Mouse (Mus musculus): Measurements from ENCODE around the gene Erp27.
A peak's percentile ranks its signal among the peaks of the same experiment; 100 is the strongest.
"Not testable (repeated sequence)": the region's sequence is repeated elsewhere in the genome, so short reads cannot be mapped to it uniquely, and the experiment has no call there.

The Erp27 gene

DNA sequence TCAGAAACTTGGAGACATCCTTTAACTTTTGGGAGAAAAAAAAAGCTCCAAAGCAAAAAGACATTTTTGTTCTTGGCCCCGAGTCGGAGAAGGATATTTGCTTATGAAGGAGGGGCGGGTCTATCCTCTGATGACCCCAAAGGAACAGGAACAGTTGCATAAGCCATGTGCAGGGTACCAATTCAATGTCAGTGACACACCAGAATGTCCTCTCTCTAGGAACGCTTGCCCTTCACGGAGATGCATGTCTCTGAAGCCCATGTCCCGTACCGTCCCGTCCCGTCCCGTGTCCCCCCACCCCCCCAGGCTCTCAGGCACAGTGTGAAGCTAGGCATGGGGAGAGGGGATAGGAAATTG lies 15.1 kb downstream of the Erp27 start:
- DNase-seq (ENCODE audit: low read depth) = no peak

- DNase-seq (ENCODE audit: low read depth) = no peak
Measured at GRCm38 (mm10) chr6:136906283-136906936, 15.6 kb downstream of the Erp27 start.

DNA sequence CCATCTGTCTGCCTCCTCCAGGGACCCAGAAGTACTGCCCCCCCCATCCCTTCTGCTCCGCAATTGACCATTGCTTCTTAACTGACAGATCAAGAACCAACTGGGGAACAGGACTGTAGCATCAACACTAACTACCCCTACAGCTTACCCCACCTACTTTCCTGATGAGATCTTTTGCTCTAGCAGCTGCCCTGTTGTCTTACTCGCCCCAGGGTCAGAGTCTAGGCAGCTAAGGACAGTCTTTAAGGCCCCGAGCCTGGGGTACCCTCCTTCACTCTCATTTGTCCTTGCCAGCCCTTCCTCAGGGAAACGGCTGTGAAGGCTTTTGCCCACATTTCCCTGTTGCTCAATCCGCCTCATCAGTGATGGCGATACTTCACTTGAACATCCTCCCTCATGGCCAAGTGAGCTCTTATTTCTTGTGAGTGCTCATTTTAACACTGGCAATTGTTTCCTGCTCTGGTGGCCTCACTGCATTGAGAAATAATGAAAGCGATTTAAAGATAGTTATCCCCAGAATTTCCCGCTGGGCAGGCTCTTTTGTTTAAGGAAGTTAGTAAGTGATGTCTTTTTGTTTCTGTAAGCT lies 18.0 kb downstream of the Erp27 start:
- no peak for DNase-seq (ENCODE audit: low read depth)

DNA sequence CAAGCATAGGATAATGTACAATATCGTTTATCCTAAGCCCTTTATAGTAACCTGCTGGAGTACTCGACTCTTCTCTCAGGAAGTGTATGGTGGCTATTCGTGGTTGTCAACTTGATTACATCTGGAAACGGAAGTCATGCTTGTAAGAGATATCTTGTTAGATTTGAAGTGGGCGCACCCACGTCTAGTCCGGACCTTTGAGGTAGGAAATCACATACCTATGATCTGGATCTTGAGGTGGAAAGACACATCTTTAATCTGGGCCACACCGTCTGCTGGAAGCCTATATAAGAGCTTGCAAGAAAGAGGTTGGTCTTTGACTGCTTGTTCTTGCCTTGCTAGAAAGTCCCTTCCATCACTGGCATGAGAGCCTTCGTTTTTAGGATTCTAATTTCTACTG lies 19.5 kb downstream of the Erp27 start:
- DNase-seq (ENCODE audit: low read depth) = no peak

DNA sequence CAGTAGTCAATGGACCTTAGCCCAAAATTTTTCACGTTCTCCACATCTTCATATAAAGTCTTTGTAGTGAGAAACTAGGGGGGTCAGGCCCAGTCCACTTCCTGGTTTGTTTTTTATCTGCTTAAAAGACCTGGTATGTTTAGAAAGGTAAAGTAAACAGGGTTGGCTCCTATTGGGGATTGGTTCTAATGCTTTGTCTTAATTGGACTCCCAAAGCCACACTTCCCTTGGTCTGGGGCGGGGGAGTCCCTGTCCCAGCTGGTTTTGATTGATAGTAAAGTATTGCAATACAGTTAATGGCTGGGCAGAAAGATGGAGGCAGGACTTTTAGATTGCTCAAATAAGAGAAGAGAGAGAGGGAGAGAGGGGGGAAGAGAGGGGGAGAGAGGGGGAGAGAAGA lies 21.0 kb downstream of the Erp27 start:
- no peak for DNase-seq (ENCODE audit: low read depth)

DNA sequence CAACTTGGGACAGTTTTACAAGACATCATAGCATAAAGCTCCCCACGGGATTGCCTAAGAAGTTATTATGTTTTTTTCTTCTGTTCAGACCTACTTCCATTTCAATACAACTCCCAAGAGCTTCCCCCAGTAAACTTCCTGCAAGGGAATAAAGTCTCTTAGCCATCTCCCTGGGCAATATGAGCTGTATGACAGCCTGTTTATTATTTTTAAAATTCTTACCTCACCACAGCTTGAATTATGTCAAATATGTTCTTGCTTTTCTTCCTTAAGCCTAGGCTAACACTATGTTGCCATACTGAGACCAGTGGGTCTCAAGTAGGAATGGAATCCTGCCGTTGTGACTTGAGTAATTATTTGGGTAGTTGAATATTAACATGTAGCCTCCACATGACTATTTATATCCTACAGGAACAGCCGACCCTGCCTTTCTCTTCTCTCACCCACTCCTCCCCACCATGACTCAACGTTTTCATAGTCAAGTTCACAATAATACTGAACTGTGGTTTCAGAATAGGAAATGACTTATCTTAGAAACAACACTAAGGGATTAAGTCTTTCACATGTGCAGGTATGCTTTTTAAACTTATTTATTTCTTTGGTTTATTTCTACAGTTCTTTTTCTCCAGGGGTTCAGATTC lies 21.5 kb downstream of the Erp27 start:
- DNase-seq (ENCODE audit: low read depth) = peak; percentile 82

GRCm38 (mm10) chr6:136898954-136899353 lies 23.0 kb downstream of the Erp27 start:
- no peak for DNase-seq (ENCODE audit: low read depth)

DNA sequence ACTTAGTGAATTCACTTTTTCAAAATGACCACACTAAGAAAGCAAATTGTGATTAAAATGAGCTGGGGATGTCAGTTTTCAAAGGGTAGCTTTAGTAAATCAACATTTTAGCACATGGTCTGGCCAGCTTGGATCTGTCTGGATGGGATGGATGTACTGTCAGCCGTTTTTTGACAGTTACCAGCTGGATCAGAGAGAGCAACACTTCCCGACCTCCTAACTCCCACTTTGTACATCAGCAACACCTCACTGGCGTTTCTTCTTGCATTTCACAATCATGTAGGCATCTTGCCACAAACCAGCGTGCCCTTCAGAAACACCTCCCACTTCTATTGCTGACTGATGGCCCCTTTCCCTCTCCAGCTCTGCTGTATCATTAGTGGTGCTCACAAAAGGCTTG lies 23.8 kb downstream of the Erp27 start:
- peak; percentile 89 for DNase-seq (ENCODE audit: low read depth)

DNA sequence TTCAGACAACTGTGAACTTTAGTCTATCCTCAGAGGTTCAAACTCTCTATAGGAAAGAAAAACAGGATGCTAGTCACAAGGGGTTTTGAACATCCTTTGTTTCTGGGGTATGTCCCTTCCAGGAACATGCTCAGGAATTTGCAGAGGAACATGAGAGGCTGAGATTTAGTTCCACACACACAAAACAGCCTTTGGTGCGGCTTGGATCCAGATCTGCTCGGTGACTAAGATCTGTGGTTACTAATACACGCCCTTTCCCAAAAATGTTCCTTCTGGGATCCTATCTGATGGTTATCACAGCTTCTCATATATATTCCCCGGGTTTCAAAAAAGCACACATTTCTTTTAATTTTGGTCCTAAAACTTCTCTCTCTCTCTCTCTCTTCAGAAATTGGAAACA lies 24.2 kb downstream of the Erp27 start:
- peak; percentile 91 for DNase-seq (ENCODE audit: low read depth)

- no peak for DNase-seq (ENCODE audit: low read depth)
Measured at GRCm38 (mm10) chr6:136894532-136895339, 27.2 kb downstream of the Erp27 start.

DNA sequence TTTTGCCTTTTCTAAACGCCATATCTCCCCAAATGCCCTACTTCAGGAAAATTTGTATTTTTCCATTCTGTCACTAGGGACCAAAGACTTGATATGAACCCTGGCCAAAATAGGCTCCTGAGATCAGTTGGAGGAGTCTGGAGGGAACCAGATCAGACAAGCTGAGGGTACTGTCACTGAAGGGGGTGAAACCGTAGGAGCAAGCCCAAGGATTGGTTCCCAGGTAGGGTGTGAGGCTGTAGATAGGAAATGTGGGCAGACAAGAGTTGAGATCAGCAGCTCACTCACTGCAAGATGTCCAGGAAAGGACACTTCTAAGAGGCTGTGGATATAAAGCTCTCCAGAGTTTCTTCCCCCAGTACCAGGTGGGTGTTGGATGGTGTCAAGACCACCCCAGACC lies 30.0 kb downstream of the Erp27 start:
- no peak for DNase-seq (ENCODE audit: low read depth)

GRCm38 (mm10) chr6:136889554-136889953 lies 32.4 kb downstream of the Erp27 start:
- DNase-seq (ENCODE audit: low read depth) = no peak

DNA sequence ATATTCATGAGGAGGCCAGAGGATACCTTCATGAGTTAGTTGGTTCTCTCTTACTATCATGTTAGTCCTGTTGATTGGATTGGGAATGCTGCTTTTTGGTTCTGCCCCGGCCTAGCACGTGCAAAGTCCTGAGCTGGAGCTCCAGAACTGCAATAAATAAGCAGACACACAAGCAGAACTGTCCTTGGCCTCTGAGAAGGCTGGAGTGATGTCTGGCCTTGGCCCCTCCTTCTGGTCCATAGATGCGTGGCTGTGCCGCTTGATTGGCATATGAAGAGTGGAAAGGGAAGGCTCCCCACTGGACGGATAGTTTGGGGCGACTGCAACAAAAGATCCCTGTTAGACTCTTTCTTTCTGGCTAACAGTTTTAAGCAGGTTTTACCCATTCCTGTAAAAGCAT lies 32.9 kb downstream of the Erp27 start:
- no peak for DNase-seq (ENCODE audit: low read depth)

DNA sequence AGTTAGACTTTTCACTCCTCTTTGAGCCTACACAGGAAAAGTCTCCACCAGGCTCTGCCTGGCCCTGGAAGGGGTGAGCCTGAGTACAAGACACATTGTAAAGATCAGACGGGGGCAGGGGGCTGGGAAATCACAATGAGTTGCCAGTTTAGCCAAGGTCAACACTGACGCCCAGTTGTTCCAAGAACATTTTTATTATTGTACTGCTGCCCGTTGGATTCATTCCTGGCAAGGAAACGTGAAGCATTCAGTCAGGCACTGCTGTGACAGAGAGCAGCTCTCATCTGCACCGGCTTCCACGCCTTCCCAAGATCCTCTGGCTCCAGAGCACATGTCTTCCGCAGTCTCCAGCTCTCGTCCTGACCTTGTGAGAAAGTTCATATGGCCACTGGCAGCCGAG lies 34.1 kb downstream of the Erp27 start:
- DNase-seq (ENCODE audit: low read depth) = peak; percentile 85

DNA sequence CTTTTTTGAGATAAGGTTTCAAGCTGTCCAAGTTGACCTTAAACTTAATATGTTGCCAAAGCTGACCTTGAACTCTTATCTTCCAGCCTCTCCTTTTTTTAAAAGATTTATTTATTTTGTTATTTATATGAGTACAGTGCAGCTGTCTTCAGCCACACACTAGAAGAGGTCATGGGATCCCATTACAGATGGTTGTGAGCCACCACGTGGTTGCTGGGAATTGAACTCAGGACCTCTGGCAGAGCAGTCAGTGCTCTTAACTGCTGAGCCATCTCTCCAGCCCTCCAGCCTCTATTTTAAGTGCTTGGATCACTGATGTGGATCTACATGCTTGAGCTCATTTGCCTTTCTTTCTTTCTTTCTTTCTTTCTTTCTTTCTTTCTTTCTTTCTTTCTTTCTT lies 37.2 kb downstream of the Erp27 start:
- DNase-seq (ENCODE audit: low read depth) = not testable (repeated sequence)

- no peak for DNase-seq (ENCODE audit: low read depth)
Measured at GRCm38 (mm10) chr6:136883961-136884360, 38.0 kb downstream of the Erp27 start.

DNA sequence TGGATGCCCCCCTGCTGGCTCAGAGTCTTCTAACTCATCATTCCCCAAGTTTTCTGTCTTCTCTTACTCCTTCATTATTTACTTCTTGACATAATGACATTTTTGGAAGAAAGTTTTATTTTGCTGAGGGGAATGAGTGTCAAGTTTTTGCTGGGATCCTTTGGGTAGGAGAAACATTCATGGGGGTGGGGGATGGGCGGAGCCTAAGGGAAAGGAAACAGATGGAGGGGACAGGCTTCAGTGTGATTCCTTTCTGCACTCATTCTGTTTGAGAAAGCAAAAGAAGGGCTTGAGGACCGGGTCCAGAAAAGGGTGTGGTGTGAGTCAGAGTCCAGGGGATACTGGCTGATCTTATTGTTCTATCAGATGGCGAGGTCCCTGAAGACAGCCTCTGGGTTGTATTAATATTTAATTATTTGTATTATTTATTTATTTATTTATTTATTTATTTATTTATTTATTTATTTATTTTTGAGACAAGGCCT lies 38.5 kb downstream of the Erp27 start:
- no peak for DNase-seq (ENCODE audit: low read depth)

- no peak for DNase-seq (ENCODE audit: low read depth)
Measured at GRCm38 (mm10) chr6:136881678-136882077, 40.3 kb downstream of the Erp27 start.

DNA sequence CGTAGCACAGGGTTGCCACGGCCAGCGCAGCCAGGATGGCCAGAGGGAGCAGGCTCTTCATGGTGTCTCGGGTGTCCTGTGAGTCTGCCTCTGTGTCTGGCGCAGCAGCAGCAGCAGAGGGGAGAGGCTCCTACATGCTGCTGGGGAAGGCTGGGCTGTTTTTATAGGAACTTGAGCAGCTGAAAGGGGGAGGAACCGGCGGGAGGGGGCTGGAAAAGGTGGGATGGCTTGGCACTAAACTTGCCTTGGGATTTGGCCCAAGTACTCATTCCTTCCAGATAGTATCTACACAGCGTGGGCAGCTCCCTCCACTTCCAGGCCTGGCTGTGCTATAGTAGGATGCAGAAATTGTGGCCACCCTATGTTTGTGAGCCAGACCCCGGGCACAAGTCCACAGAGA lies 46.3 kb downstream of the Erp27 start, which contains the start of gene Mgp:
Gene Mgp (minus strand): TSS at position 154 of the 400 bp plus-strand sequence.
- peak; percentile 91 for DNase-seq (ENCODE audit: low read depth)

DNA sequence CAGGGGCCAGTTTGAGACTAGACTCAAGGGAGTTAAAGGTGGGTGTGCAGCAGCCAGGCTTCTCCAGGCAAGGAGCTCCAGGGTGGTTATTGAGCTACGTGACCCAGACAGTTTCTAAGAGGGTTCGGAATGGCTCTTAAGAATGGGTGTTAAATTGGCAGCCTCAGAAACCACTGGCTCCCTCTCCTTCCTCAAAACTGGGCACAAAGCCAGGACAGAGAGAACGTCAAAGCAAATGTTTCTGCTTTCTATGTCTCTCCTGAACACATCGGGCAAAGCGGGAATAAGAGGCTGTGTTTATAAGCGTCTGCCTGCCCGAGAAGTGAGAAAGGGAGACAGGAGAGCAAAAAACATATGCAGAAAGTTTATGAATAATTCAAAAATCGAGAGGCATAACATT lies 47.4 kb downstream of the Erp27 start:
- DNase-seq (ENCODE audit: low read depth) = no peak

GRCm38 (mm10) chr6:136868921-136869320 lies 53.1 kb downstream of the Erp27 start:
- DNase-seq (ENCODE audit: low read depth) = no peak

DNA sequence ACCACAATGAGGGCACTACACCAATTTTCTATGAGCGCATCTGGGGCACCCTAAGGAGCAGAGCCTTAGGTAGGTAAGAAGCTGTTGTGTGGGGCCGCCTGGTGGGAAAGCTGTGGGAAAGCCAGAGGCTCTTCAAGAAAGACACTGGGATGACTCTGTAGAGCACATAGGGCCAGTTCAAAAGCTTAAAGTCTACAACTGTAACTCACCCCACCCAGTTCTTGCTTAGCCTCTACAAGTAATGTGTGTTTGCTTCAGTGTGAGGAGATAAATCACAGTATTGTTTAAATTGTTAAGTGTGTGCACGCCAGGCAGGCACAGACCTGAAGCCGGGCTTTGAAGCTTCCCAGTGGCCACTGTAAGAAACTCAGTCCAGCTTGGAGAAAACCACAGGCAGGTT lies 55.8 kb downstream of the Erp27 start:
- no peak for DNase-seq (ENCODE audit: low read depth)

DNA sequence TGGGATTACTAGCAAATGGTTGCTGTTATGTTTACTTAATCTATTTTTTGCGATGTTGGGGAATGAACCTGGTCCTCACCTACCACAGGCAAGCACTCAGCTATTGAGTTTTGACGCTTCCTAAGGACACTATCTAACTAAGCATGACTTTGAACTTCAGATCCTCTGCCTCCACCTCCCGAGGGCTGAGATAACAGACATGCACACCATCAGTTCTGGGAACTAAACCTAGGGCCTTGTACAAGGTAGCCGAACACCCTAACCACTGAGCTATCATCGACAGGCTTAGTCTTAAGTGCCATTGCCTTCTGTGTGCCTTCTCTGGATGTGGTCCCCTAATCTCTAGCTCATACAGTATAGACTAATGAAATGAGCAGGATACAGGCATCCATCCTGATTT lies 56.6 kb downstream of the Erp27 start:
- DNase-seq (ENCODE audit: low read depth) = no peak
